Mouse (Mus musculus) induced T-regulatory cell, adult 2 months (primary cell): ENCODE results near the gene Nfkbiz.
"Not testable (repeated sequence)": the region's sequence is repeated elsewhere in the genome, so short reads cannot be mapped to it uniquely, and the experiment has no call there.

Experiments used
- DNase-seq: peaks from one replicate; pipeline ENCODE4 v3.0.0-alpha.2; 2012; ENCODE audit warnings: low read depth

Nfkbiz gene

DNA sequence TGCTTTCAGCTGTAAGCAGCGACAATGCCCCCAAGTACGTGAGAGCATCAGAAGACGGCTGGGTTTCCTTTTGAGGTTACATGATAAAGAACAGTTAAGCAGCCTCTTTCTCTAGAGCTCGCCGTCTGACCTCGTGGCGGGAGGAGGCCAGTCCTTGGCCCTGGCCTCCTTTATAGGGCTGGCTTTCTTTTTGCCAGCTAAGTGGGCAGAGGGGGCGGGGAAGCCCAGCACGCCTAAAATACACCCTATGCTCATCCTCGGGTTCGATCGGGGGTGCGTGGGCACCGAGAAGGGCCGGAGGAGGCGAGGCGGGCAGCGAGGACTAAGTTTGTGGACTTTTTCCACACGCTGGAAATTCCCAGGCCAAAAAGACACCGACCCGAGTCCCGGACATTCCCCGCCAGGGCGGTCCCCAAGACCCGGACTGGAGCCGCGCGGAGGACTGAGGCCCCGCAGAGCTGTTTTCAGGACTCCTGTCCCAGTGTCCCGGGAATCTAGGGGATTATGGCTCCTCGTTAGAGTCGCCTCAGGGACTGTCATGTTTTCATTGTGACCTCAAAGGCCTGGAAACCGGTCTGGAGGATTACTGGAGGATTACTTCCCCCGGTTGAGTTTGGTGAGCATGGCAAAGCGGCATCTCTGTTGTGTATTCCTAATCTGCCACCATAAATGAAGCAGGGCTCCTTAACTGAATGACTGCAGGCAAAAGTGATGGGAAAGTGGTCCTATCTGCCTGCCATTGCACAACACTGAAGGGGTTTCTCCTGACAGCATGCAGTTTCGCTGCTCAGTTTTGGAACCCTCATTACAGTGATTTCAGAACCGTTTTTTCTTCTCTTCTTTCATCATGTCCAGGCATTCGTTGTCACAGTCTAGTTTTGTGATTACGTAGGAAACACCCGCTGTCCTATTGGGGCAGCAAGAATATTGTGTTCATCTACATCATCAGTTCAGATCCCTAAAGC is at the start of gene Nfkbiz:
Gene Nfkbiz, minus strand, starts transcription at position 390 of the 965 bp plus-strand sequence.
- DNase-seq = peak; percentile 90

DNA sequence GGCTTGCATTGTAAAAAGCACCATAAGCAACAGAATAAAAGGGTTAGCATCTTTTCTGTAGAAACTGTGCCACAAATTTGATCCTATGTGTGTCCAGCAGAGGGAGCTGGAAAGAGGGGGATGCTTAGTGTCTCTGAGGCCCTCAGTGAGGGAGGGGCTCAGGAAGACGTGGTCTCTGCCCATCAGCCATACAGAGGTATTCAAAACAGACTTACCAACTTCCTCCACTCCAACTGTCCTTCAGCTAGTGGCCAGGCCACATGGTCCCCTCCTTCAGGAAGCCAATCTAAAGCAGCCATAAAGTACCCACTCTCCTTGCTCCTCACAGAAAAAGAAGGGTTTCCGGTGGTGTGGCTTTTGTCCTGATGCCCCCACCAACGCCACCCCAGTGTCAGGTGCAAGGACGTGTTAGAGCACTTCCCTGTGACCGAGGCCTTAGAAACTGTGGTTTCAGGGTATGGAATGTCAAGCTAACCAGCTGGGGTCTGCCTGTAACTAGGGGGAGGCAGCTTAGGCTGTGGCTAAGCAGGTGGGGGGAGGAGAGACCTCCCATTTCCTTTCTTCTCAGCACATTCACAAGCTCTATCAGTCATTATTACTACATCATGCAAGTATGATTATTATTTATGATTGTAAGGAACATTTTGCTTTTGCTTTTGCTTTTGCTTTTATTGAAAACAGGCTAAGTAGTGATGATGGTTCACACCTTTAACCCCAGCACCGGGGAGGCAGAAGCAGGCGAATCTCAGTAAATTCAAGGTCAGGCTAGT is 49.3 kb upstream of the Nfkbiz start:
- peak; percentile 83 for DNase-seq

- DNase-seq = no peak
These were observed 45.5 kb upstream of the Nfkbiz start for GRCm38 (mm10) chr16:55884246-55884645.

GRCm38 (mm10) chr16:55876025-55876424 is 37.3 kb upstream of the Nfkbiz start:
- DNase-seq = no peak

DNA sequence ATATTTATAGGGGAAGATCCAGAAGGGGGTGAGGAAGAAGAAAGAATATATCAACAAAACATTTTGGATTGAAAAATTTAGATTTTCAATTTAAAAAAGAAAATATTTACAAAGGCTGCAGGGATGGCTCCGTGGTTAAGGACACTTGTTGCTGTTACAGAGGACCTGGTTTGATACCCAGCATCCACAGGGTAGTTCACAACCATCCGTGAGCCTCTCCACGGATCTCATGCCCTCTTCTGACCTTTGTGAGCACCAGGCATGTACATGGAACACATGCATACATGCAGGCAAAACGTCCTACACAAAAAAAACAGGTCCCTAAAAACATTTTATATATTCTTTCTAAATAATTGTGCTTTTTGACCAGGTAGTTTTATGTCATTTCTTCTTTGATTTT is 25.1 kb upstream of the Nfkbiz start:
- no peak for DNase-seq

GRCm38 (mm10) chr16:55863149-55863815 is 24.6 kb upstream of the Nfkbiz start:
- peak; percentile 90 for DNase-seq

DNA sequence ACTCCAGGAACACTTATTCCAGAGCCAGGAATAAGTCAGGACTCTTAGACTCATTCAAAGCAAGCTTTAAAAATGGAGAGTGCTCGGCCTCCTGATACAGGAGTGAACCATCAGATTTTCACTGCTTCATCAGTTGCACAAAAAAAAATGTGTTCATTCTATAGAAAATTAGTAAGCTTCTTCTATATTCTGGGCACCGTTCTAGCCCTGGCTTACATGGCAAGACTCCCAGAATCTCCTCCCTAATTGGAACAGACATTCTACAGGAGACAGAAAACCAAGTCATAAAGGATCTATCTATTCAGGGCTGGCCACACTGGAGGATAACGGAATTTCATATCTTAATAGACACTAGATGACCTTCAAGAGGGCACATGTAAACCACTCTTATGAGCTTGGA is 22.4 kb upstream of the Nfkbiz start:
- no peak for DNase-seq

DNA sequence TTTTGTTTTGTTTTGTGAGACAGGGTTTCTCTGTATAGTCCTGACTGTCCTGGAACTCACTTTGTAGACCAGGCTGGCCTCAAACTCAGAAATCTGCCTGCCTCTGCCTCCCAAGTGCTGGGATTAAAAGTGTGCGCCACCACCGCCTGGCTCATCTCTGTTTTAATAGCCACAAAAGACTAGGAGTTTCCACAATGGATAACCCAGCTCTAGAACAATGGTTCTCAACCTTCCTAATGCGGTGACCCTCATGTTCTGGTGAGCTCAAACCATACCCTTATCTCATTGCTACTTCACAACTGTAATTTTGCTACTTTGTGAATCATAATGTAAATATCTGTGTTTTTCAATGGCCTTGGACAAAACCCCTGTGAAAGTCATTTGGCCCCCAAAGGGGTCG is 20.7 kb upstream of the Nfkbiz start:
- DNase-seq = not testable (repeated sequence)

GRCm38 (mm10) chr16:55858465-55858864 is 19.8 kb upstream of the Nfkbiz start:
- DNase-seq = peak; percentile 89

- peak; percentile 94 for DNase-seq
These were observed 14.4 kb upstream of the Nfkbiz start for GRCm38 (mm10) chr16:55852943-55853727.

DNA sequence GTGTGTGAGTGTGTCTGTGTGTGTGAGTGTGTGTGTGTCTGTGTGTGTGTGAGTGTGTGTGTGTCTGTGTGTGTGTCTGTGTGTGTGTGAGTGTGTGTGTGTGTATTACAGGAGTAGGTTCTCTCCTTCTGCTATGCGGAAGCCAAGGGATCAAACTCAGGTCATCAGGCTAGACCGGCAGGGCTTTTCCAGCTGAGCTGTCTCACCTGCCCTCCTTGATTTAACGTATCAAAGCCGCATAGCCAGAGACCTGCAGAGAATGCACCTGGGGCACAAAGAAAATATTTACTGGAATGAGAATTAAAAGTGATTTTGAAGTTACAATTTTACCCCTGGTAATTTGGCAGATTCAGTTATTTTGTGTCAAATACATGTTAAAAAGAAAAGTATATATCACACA is 13.8 kb upstream of the Nfkbiz start:
- no peak for DNase-seq

GRCm38 (mm10) chr16:55850485-55850884 is 11.8 kb upstream of the Nfkbiz start:
- DNase-seq = no peak

GRCm38 (mm10) chr16:55847679-55848078 is 9.0 kb upstream of the Nfkbiz start:
- DNase-seq = peak; percentile 27

DNA sequence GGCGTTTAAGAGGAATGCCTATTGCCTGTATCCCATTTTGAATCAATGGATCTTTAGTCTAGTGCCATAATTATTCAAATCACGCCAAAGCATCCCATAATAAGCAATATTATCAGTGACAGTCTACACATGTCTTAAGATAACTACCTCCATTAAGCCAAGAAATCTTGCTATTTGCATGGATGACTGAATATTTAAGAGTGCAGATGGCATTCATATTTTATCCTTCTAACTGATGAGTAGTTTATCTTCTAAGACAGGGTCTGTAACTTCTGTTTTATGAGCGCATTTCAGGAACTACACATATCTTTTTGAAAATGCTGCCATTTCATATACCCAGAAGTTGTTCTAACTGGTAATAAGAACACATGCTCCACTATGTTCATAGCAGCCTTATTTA is 6.1 kb upstream of the Nfkbiz start:
- no peak for DNase-seq

DNA sequence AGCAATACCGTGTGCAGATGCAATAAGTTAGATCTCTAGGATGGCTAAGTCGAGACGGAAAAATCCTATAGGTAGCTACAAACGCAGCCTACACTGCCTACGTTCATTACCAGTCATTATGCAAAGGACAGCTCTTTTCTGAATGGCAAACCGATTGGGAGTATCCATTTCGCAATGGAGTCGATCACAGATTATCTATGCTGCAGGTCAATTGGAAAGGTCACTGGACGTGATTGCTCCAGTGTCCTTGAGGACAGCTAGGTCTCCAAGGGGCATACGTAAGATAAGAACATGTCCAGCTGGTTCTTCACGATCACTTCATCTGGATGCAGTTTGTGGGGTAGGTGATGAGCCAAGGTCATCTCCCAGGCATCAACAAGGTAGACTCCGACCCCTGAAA is 5.2 kb upstream of the Nfkbiz start:
- DNase-seq = no peak

- DNase-seq = no peak
These were observed 4.4 kb upstream of the Nfkbiz start for GRCm38 (mm10) chr16:55843134-55843533.

GRCm38 (mm10) chr16:55841506-55841905 is 2.8 kb upstream of the Nfkbiz start:
- no peak for DNase-seq

DNA sequence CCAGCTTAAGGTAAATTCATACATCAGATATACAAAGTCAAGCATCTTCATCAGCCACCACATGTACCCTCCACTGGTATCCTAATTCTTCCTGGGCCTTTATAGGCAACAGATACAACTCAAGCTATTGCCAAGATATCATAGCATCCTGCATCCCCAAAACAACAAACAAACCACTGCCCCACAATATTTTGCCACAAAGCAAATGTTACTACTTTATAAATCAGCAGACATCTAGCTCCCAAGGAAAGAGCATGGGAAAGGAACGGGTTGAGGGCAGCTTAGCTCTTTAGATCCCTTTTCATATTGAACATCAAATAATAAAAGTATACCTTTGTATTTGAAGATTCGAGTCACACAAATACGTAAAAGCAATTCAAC is 580 bp downstream of the Nfkbiz start:
- no peak for DNase-seq

- DNase-seq = peak; percentile 68
These were observed 1.0 kb downstream of the Nfkbiz start for GRCm38 (mm10) chr16:55837653-55838052.

GRCm38 (mm10) chr16:55837168-55837567 is 1.5 kb downstream of the Nfkbiz start:
- DNase-seq = peak; percentile 74

DNA sequence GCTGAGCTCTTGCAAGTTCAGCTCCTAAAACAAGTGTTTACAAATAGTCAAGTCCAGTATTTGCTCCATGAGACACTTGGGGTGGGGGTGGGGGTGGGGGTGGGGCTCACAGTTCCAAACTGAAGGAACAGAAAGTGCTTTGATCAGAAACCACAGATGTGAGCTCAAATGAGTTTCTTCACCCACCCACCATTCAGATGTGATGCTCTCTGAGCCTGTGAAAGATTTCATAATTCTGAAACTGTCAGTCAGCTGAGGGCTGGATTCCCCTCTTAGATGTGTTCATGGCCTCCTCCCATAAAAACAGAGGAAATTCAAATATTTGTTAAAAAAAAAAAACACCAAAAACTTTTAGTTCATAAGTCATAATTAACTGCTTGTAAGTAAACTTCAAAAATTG is 2.9 kb downstream of the Nfkbiz start:
- DNase-seq = peak; percentile 60

GRCm38 (mm10) chr16:55832617-55833016 is 6.1 kb downstream of the Nfkbiz start:
- no peak for DNase-seq
